Mouse (Mus musculus) ES-Bruce4 (cell line): ENCODE measurements around the gene Exoc3l. TPM values are rescaled to one million over a fixed set of nuclear protein-coding genes. Genes with fewer than 3 reads are reported as not detected.

Source experiments
- H3K27ac ChIP-seq: 2 replicates; pipeline ENCODE4 v1.5.1; 2012; ENCODE audit warnings: low read length, inconsistent platforms; ENCODE audit not compliant: insufficient read depth
- H3K27me3 ChIP-seq: 2 replicates; pipeline ENCODE4 v1.6.1; 2012; ENCODE audit warnings: mild to moderate bottlenecking, low read length, inconsistent platforms; ENCODE audit not compliant: control insufficient read depth, poor library complexity, insufficient read depth, severe bottlenecking
- H3K36me3 ChIP-seq: 2 replicates; pipeline ENCODE4 v1.6.1; 2012; ENCODE audit warnings: inconsistent platforms, mild to moderate bottlenecking, low read length, moderate library complexity; ENCODE audit not compliant: control insufficient read depth, poor library complexity, insufficient read depth, severe bottlenecking
- H3K4me1 ChIP-seq: one replicate; pipeline ENCODE4 v1.8.1; 2011; ENCODE audit warnings: low read length; ENCODE audit not compliant: control insufficient read depth, insufficient read depth
- H3K4me3 ChIP-seq: 2 replicates; pipeline ENCODE4 v1.5.1; 2011; ENCODE audit warnings: low read depth, mild to moderate bottlenecking, low read length
- H3K9ac ChIP-seq: 2 replicates; pipeline ENCODE4 v1.6.1; 2012; ENCODE audit warnings: low read depth, mild to moderate bottlenecking, inconsistent platforms; ENCODE audit not compliant: poor library complexity, severe bottlenecking
- H3K9me3 ChIP-seq: replicated peaks from 2 replicates; pipeline ENCODE4 v1.6.1; 2012; ENCODE audit warnings: mild to moderate bottlenecking, low read length, inconsistent platforms; ENCODE audit not compliant: control insufficient read depth, poor library complexity, insufficient read depth, severe bottlenecking
- CTCF ChIP-seq: IDR thresholded peaks from one replicate; pipeline ENCODE4 v1.8.1; 2011; ENCODE audit warnings: low read depth, low read length
- EP300 ChIP-seq: IDR thresholded peaks from 2 replicates; pipeline ENCODE4 v1.6.1; 2011; ENCODE audit warnings: low read depth, low read length; ENCODE audit not compliant: insufficient read depth
- POLR2A ChIP-seq: IDR thresholded peaks from one replicate; pipeline ENCODE4 v1.8.1; 2011; ENCODE audit warnings: low read length; ENCODE audit not compliant: insufficient read depth
- polyA plus RNA-seq: library from polyadenylated mRNA; stranded (reverse); fragments of >200 nt; gene quantifications from 2 replicates; pipeline ENCODE4 v1.2.4, GENCODE M21; 2011; ENCODE audit warnings: low read depth; ENCODE audit not compliant: missing spikeins, insufficient read depth, insufficient read length

The Exoc3l gene
- polyA plus RNA-seq, 1 experiment = 2.3 TPM

GRCm38 (mm10) chr8:105285514-105285913 lies 10.4 kb downstream of the Exoc3l start:
- Histone ChIP-seq H3K27ac (no peak overlapping the region), H3K27me3 (no peaks in the 10 kb centered on the region), H3K9ac (no peak overlapping the region)

GRCm38 (mm10) chr8:105283074-105283473 lies 12.8 kb downstream of the Exoc3l start:
- Histone ChIP-seq H3K36me3 (no peaks in the 10 kb centered on the region), H3K4me1 (peaks cover 2% of the 10 kb centered on the region), H3K9ac (no peak overlapping the region), H3K9me3 (no peaks in the 10 kb centered on the region), H3K27me3 (no peaks in the 10 kb centered on the region), H3K27ac (no peak overlapping the region), H3K4me3 (peak overlapping the region; percentile 34)
- TF ChIP-seq EP300 (peak; percentile 69; the same call in 1 of the 2 replicates), CTCF (peak; percentile 99), POLR2A (no peak)

More at GRCm38 (mm10) chr8:105285514-105285913, 10.4 kb downstream of the Exoc3l start:
- Histone ChIP-seq H3K36me3 (no peaks in the 10 kb centered on the region), H3K4me3 (no peak overlapping the region), H3K9me3 (no peaks in the 10 kb centered on the region), H3K4me1 (peaks cover 2% of the 10 kb centered on the region)
- TF ChIP-seq EP300 = no peak
- TF ChIP-seq POLR2A = no peak
- TF ChIP-seq CTCF = no peak

DNA sequence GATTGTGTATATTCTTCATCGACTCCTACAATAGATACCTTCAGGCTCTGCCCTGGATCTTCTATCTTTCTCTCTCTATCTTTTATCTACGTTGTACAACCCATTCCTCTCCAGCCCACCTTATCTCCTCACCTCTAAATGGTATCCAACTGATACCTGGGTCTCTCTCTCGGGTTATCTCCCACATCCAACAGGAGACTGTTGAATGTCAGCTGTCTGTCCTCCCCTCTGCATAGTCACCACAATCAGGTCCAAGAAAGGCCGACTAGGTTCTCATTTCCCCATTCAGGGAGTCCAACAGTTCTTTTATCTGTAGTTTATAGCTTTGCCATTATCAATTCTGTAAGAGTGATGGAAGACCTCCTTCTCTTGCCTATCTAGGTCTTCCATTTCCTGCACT lies 13.7 kb downstream of the Exoc3l start:
- peaks cover 2% of the 10 kb centered on the region for H3K4me1 ChIP-seq
- no peaks in the 10 kb centered on the region for H3K9me3 ChIP-seq
- TF ChIP-seq EP300 = no peak
- TF ChIP-seq POLR2A = no peak
- TF ChIP-seq CTCF = no peak
- H3K4me3 ChIP-seq = no peak overlapping the region
- no peak overlapping the region for H3K9ac ChIP-seq
- H3K27me3 ChIP-seq = peaks cover 4% of the 10 kb centered on the region; the same call in 1 of the 2 replicates
- no peak overlapping the region for H3K27ac ChIP-seq
- H3K36me3 ChIP-seq = no peaks in the 10 kb centered on the region

- Histone ChIP-seq H3K4me3 (no peak overlapping the region), H3K9ac (no peak overlapping the region), H3K27me3 (peaks cover 4% of the 10 kb centered on the region), H3K9me3 (no peaks in the 10 kb centered on the region), H3K4me1 (peaks cover 2% of the 10 kb centered on the region), H3K36me3 (no peaks in the 10 kb centered on the region), H3K27ac (no peak overlapping the region)
- TF ChIP-seq CTCF = no peak
- TF ChIP-seq EP300 = no peak
- no peak for TF ChIP-seq POLR2A
Observed at GRCm38 (mm10) chr8:105281821-105282220, 14.1 kb downstream of the Exoc3l start.

GRCm38 (mm10) chr8:105280567-105280966 lies 15.3 kb downstream of the Exoc3l start:
- no peak overlapping the region for H3K9ac ChIP-seq
- H3K27me3 ChIP-seq = peaks cover 4% of the 10 kb centered on the region
- H3K4me1 ChIP-seq = no peaks in the 10 kb centered on the region
- H3K9me3 ChIP-seq = no peaks in the 10 kb centered on the region
- no peaks in the 10 kb centered on the region for H3K36me3 ChIP-seq
- H3K27ac ChIP-seq = no peak overlapping the region
- TF ChIP-seq EP300 (no peak), POLR2A (no peak), CTCF (no peak)
- H3K4me3 ChIP-seq = no peak overlapping the region

GRCm38 (mm10) chr8:105278911-105279334 lies 17.0 kb downstream of the Exoc3l start:
- H3K4me1 ChIP-seq = no peaks in the 10 kb centered on the region
- TF ChIP-seq POLR2A (no peak), CTCF (peak; percentile 5), EP300 (no peak)
- H3K4me3 ChIP-seq = peak overlapping the region; percentile 12
- H3K36me3 ChIP-seq = no peaks in the 10 kb centered on the region
- H3K9me3 ChIP-seq = no peaks in the 10 kb centered on the region
- H3K27ac ChIP-seq = no peak overlapping the region
- H3K27me3 ChIP-seq = peaks cover 4% of the 10 kb centered on the region
- H3K9ac ChIP-seq = no peak overlapping the region
